Mouse (Mus musculus) mature B cell (primary cell): ENCODE data around the gene Ctdnep1.
"Not testable (repeated sequence)": the region's sequence is repeated elsewhere in the genome, so short reads cannot be mapped to it uniquely, and the experiment has no call there.

Experiments used
- in situ Hi-C: fragments of 300-500 bp; cut with MboI; formaldehyde crosslinking; loops from 2 replicates; pipeline ENCODE4 v1.14.3; 2019

Ctdnep1 gene

GRCm38 (mm10) chr11:69950807-69951459 is 30.0 kb upstream of the Ctdnep1 start:
- in situ Hi-C loops = no loop called here

GRCm38 (mm10) chr11:69952274-69952673 is 28.7 kb upstream of the Ctdnep1 start:
- in situ Hi-C loops = no loop called here

- in situ Hi-C loops = no loop called here
Measured at GRCm38 (mm10) chr11:69953267-69953915, 27.6 kb upstream of the Ctdnep1 start.

GRCm38 (mm10) chr11:69955618-69956017 is 25.3 kb upstream of the Ctdnep1 start:
- in situ Hi-C loops = not testable (repeated sequence)

- in situ Hi-C loops = no loop called here
Measured at GRCm38 (mm10) chr11:69956218-69956617, 24.7 kb upstream of the Ctdnep1 start.

- in situ Hi-C loops = no loop called here
Measured at GRCm38 (mm10) chr11:69960616-69961015, 20.3 kb upstream of the Ctdnep1 start.

- in situ Hi-C loops = no loop called here
Measured at GRCm38 (mm10) chr11:69961841-69962240, 19.1 kb upstream of the Ctdnep1 start.

- in situ Hi-C loops = no loop called here
Measured at GRCm38 (mm10) chr11:69964650-69965270, 16.2 kb upstream of the Ctdnep1 start, which contains the start of gene Cldn7. TSS of gene Cldn7 (plus strand) at chr11:69964779.

- in situ Hi-C loops = no loop called here
Measured at GRCm38 (mm10) chr11:69965271-69966005, 15.5 kb upstream of the Ctdnep1 start.

- in situ Hi-C loops = no loop called here
Measured at GRCm38 (mm10) chr11:69966006-69966859, 14.7 kb upstream of the Ctdnep1 start.

- in situ Hi-C loops = no loop called here
Measured at GRCm38 (mm10) chr11:69966860-69967517, 14.0 kb upstream of the Ctdnep1 start.

- in situ Hi-C loops = no loop called here
Measured at GRCm38 (mm10) chr11:69968793-69969192, 12.2 kb upstream of the Ctdnep1 start.

GRCm38 (mm10) chr11:69970222-69970621 is 10.7 kb upstream of the Ctdnep1 start:
- in situ Hi-C loops = no loop called here

- in situ Hi-C loops = no loop called here
Measured at GRCm38 (mm10) chr11:69970775-69971174, 10.2 kb upstream of the Ctdnep1 start.

- in situ Hi-C loops = no loop called here
Measured at GRCm38 (mm10) chr11:69974907-69975306, 6.0 kb upstream of the Ctdnep1 start.

GRCm38 (mm10) chr11:69976271-69976670 is 4.7 kb upstream of the Ctdnep1 start:
- in situ Hi-C loops = no loop called here

GRCm38 (mm10) chr11:69979827-69980195 is 1.1 kb upstream of the Ctdnep1 start:
- in situ Hi-C loops = no loop called here

- in situ Hi-C loops = no loop called here
Measured at GRCm38 (mm10) chr11:69980196-69981140, 488 bp upstream of the Ctdnep1 start.

- in situ Hi-C loops = no loop called here
Measured at GRCm38 (mm10) chr11:69982225-69982624, 1.3 kb downstream of the Ctdnep1 start, which contains the start of gene Elp5. TSS of gene Elp5 (minus strand) at chr11:69982517.

GRCm38 (mm10) chr11:69982877-69983276 is 1.9 kb downstream of the Ctdnep1 start:
- in situ Hi-C loops = no loop called here
